11 mouse cellular contexts compared by ENCODE assay signal in genomic region chr14:98958978-98959658, GRCm38 (mm10). TPM values are rescaled to one million over a fixed set of nuclear protein-coding genes. Genes with fewer than 3 reads are reported as not detected.
A peak's percentile ranks its signal among the peaks of the same experiment; 100 is the strongest.
DNase-seq lines count a peak whose midpoint lies in the region; ATAC-seq and TF ChIP-seq lines count a peak whose summit lies in the region.
"Had no signal": no experiment of that assay in that cellular context is flagged by ENCODE, and none has a peak within 500 bp of the region (broad histone marks: within the 10 kb centered on the region; RNA-seq: fewer than 3 reads in every experiment).

No protein-coding gene starts in this region.

- H3K27ac ChIP-seq in forebrain, embryonic 12.5 days, result no peak overlapping the region
- no peak overlapping the region for H3K27ac ChIP-seq in forebrain, embryonic 11.5 days (ENCODE audit: low read depth, low read length)
- H3K27ac ChIP-seq in lung, postnatal 0 days (ENCODE audit: low read length), result no peak overlapping the region
- H3K27ac ChIP-seq in intestine, embryonic 15.5 days, result no peak overlapping the region
- no peak overlapping the region for H3K27ac ChIP-seq in stomach, embryonic 15.5 days
- H3K27ac ChIP-seq: liver, embryonic 13.5 days had no signal

- WGBS in forebrain, embryonic 12.5 days, result 74% methylated on average over 17 of the region's 17 CpGs
- 78% methylated on average over 17 of the region's 17 CpGs for WGBS in forebrain, embryonic 11.5 days
- WGBS in lung, postnatal 0 days, result 41% methylated on average over 17 of the region's 17 CpGs
- 46% methylated on average over 17 of the region's 17 CpGs for WGBS in intestine, embryonic 15.5 days
- 21% methylated on average over 17 of the region's 17 CpGs for WGBS in stomach, embryonic 15.5 days

- peak; percentile 65; the same call in 1 of the 2 replicates for ATAC-seq in forebrain, embryonic 12.5 days (ENCODE audit: low FRiP score)
- no peak for ATAC-seq in forebrain, embryonic 11.5 days (replicated peaks; ENCODE audit: low FRiP score)
- no peak for ATAC-seq in lung, postnatal 0 days
- peak; percentile 49 for ATAC-seq in intestine, embryonic 15.5 days
- ATAC-seq in stomach, embryonic 15.5 days (ENCODE audit: insufficient read depth, low FRiP score, low read depth), result 0 out of 2 replicates have a peak, but pooled peaks have one; percentile 31

- H3K4me3 ChIP-seq in forebrain, embryonic 12.5 days (replicated peaks), result no peak overlapping the region
- H3K4me3 ChIP-seq in forebrain, embryonic 11.5 days (ENCODE audit: low read depth, low read length), result no peak overlapping the region
- H3K4me3 ChIP-seq in lung, postnatal 0 days (ENCODE audit: low read depth, low read length), result no peak overlapping the region
- H3K4me3 ChIP-seq in intestine, embryonic 15.5 days (replicated peaks), result no peak overlapping the region
- peak overlapping the region; percentile 6; the same call in 1 of the 2 replicates for H3K4me3 ChIP-seq in stomach, embryonic 15.5 days (replicated peaks)
- H3K4me3 ChIP-seq: liver, embryonic 13.5 days had no signal

- H3K27me3 ChIP-seq in forebrain, embryonic 12.5 days, result no peaks in the 10 kb centered on the region
- H3K27me3 ChIP-seq in forebrain, embryonic 11.5 days (ENCODE audit: control insufficient read depth, insufficient read depth, low read length), result no peaks in the 10 kb centered on the region
- no peaks in the 10 kb centered on the region for H3K27me3 ChIP-seq in lung, postnatal 0 days (replicated peaks; ENCODE audit: insufficient read depth, low read length)
- H3K27me3 ChIP-seq in intestine, embryonic 15.5 days (replicated peaks), result no peaks in the 10 kb centered on the region
- H3K27me3 ChIP-seq in stomach, embryonic 15.5 days (replicated peaks), result no peaks in the 10 kb centered on the region
- H3K27me3 ChIP-seq: liver, embryonic 13.5 days had no signal

- no peak for DNase-seq in forebrain, embryonic 11.5 days (ENCODE audit: low spot score)
- DNase-seq in lung, postnatal 0 days (ENCODE audit: low spot score), result peak; percentile 5
- no peak for DNase-seq in lung, postnatal 36 days
- DNase-seq in right cerebral cortex, adult 18-20 months, result no peak
- DNase-seq in gastrocnemius, postnatal 25 days, result no peak
- DNase-seq: cerebellum, adult 2 months; liver, embryonic 13.5 days; right cerebral cortex, postnatal 4 days had no signal

- TF ChIP-seq EP300 in lung, postnatal 0 days (IDR thresholded peaks at IDR 0.05), result no peak

- H3K9me3 ChIP-seq in forebrain, embryonic 12.5 days, result no peaks in the 10 kb centered on the region
- H3K9me3 ChIP-seq in forebrain, embryonic 11.5 days (ENCODE audit: control insufficient read depth, low read length), result no peaks in the 10 kb centered on the region
- no peaks in the 10 kb centered on the region for H3K9me3 ChIP-seq in lung, postnatal 0 days (ENCODE audit: low read length)
- H3K9me3 ChIP-seq in intestine, embryonic 15.5 days, result no peaks in the 10 kb centered on the region
- no peaks in the 10 kb centered on the region for H3K9me3 ChIP-seq in stomach, embryonic 15.5 days
- H3K9me3 ChIP-seq: liver, embryonic 13.5 days had no signal

- no peak overlapping the region for H3K9ac ChIP-seq in forebrain, embryonic 12.5 days
- no peak overlapping the region for H3K9ac ChIP-seq in forebrain, embryonic 11.5 days (ENCODE audit: low read length)
- H3K9ac ChIP-seq in lung, postnatal 0 days (replicated peaks; ENCODE audit: low read depth), result no peak overlapping the region
- H3K9ac ChIP-seq in intestine, embryonic 15.5 days, result no peak overlapping the region
- H3K9ac ChIP-seq in stomach, embryonic 15.5 days, result no peak overlapping the region
- H3K9ac ChIP-seq: liver, embryonic 13.5 days had no signal

- peak; percentile 37 for TF ChIP-seq CTCF in lung, postnatal 0 days (IDR thresholded peaks at IDR 0.05)

- H3K4me1 ChIP-seq in forebrain, embryonic 12.5 days, result no peaks in the 10 kb centered on the region
- H3K4me1 ChIP-seq in forebrain, embryonic 11.5 days (replicated peaks; ENCODE audit: control insufficient read depth, insufficient read depth, low read length), result no peaks in the 10 kb centered on the region
- H3K4me1 ChIP-seq in lung, postnatal 0 days (ENCODE audit: insufficient read depth, low read depth, low read length), result no peaks in the 10 kb centered on the region
- H3K4me1 ChIP-seq in intestine, embryonic 15.5 days (replicated peaks), result no peaks in the 10 kb centered on the region
- H3K4me1 ChIP-seq in stomach, embryonic 15.5 days, result no peaks in the 10 kb centered on the region
- H3K4me1 ChIP-seq: liver, embryonic 13.5 days had no signal

- H3K36me3 ChIP-seq in forebrain, embryonic 12.5 days (replicated peaks), result no peaks in the 10 kb centered on the region
- H3K36me3 ChIP-seq in forebrain, embryonic 11.5 days (ENCODE audit: control insufficient read depth, insufficient read depth, low read length), result no peaks in the 10 kb centered on the region
- H3K36me3 ChIP-seq in lung, postnatal 0 days (ENCODE audit: insufficient read depth, low read length), result no peaks in the 10 kb centered on the region
- no peaks in the 10 kb centered on the region for H3K36me3 ChIP-seq in intestine, embryonic 15.5 days
- no peaks in the 10 kb centered on the region for H3K36me3 ChIP-seq in stomach, embryonic 15.5 days
- H3K36me3 ChIP-seq: liver, embryonic 13.5 days had no signal

- H3K4me2 ChIP-seq in forebrain, embryonic 12.5 days, result no peak overlapping the region
- H3K4me2 ChIP-seq in forebrain, embryonic 11.5 days (ENCODE audit: low read depth, low read length, severe bottlenecking), result no peak overlapping the region
- H3K4me2 ChIP-seq in lung, postnatal 0 days (replicated peaks; ENCODE audit: low read depth, low read length), result no peak overlapping the region; the same call in 1 of the 2 replicates
- no peak overlapping the region for H3K4me2 ChIP-seq in intestine, embryonic 15.5 days (replicated peaks)
- H3K4me2 ChIP-seq in stomach, embryonic 15.5 days, result peak overlapping the region; percentile 43
- H3K4me2 ChIP-seq: liver, embryonic 13.5 days had no signal

RNA-seq across cellular contexts. Expression of gene Rpl36a-ps1, which starts 35.0 kb away (rescaled TPM):
- 2.2 and 3.3 TPM in 2 replicates for polyA plus RNA-seq in forebrain, embryonic 12.5 days (2016; fragmentation: Nextera tagmentation; extraction: Ambion mirVana)
- polyA plus RNA-seq in forebrain, embryonic 11.5 days (2014; fragmentation: Nextera tagmentation; extraction: Ambion mirVana), result 2.1 and 3.4 TPM in 2 replicates
- 1.2 and 2.0 TPM in 2 replicates for polyA plus RNA-seq in lung, postnatal 0 days (2015; fragmentation: Nextera tagmentation; extraction: Ambion mirVana)
- polyA plus RNA-seq in intestine, embryonic 15.5 days (2015; fragmentation: Nextera tagmentation; extraction: Ambion mirVana), result 0.96 and 1.6 TPM in 2 replicates
- polyA plus RNA-seq in stomach, embryonic 15.5 days (2015; fragmentation: Nextera tagmentation; extraction: Ambion mirVana), result 2.3 and 7.4 TPM in 2 replicates
- 1 to 10 TPM; 1.5 to 2.7 TPM for total RNA-seq in gastrocnemius, postnatal 25 days (2021)

Comparison
In these comparisons a context has a peak if more than half of its experiments do, and no peak if none do; other contexts are left out.
1. ATAC-seq: peak in forebrain, embryonic 12.5 days (single experiment), intestine, embryonic 15.5 days (single experiment) and stomach, embryonic 15.5 days (single experiment); none in forebrain, embryonic 11.5 days (single experiment) and lung, postnatal 0 days (single experiment).